Mouse (Mus musculus) stomach, postnatal 0 days (tissue): ENCODE data around the gene Gmeb1. TPM values are rescaled to one million over a fixed set of nuclear protein-coding genes. Genes with fewer than 3 reads are reported as not detected.
A peak's percentile ranks its signal among the peaks of the same experiment; 100 is the strongest.

Experiments used
- ATAC-seq: fragments of 200-750 bp; cut with Nextera tagmentation; 2 replicates; pipeline ENCODE4 v1.8.0; 2017; ENCODE audit not compliant: low FRiP score, low TSS enrichment
- DNase-seq: peaks from one replicate; pipeline ENCODE4 v3.0.0-alpha.2; 2016; ENCODE audit warnings: low spot score
- H3K27ac ChIP-seq: fragments of 300-500 bp; sonication (generic); replicated peaks from 2 replicates; pipeline ENCODE4 v1.5.1; 2014; ENCODE audit warnings: mild to moderate bottlenecking, control low read depth
- H3K27me3 ChIP-seq: fragments of 300-500 bp; sonication (generic); 2 replicates; pipeline ENCODE4 v1.6.1; 2014; ENCODE audit warnings: low read length; ENCODE audit not compliant: control insufficient read depth, insufficient read depth
- H3K36me3 ChIP-seq: fragments of 300-500 bp; sonication (generic); 2 replicates; pipeline ENCODE4 v1.6.1; 2014; ENCODE audit warnings: low read length, mixed read lengths; ENCODE audit not compliant: control insufficient read depth, insufficient read depth
- H3K4me1 ChIP-seq: fragments of 300-500 bp; sonication (generic); replicated peaks from 2 replicates; pipeline ENCODE4 v1.6.1; 2014; ENCODE audit warnings: antibody characterized with exemption; ENCODE audit not compliant: control insufficient read depth, insufficient read depth
- H3K4me2 ChIP-seq: fragments of 300-500 bp; sonication (generic); replicated peaks from 2 replicates; pipeline ENCODE4 v1.6.1; 2014; ENCODE audit warnings: low read depth, mild to moderate bottlenecking, control low read depth, moderate library complexity
- H3K4me3 ChIP-seq: fragments of 300-500 bp; sonication (generic); 2 replicates; pipeline ENCODE4 v1.5.1; 2014; ENCODE audit warnings: low read depth, low read length, control low read depth
- H3K9ac ChIP-seq: fragments of 300-500 bp; sonication (generic); 2 replicates; pipeline ENCODE4 v1.6.1; 2014; ENCODE audit warnings: mild to moderate bottlenecking, low read length, control low read depth, mixed read lengths
- H3K9me3 ChIP-seq: fragments of 300-500 bp; sonication (generic); 2 replicates; pipeline ENCODE4 v1.6.1; 2016; ENCODE audit warnings: low read length; ENCODE audit not compliant: control insufficient read depth
- CTCF ChIP-seq: IDR thresholded peaks from 2 replicates; pipeline ENCODE4 v1.5.1; 2016; ENCODE audit warnings: antibody characterized with exemption, low read depth, mild to moderate bottlenecking, moderate library complexity
- EP300 ChIP-seq: optimal IDR thresholded peaks from 2 replicates; pipeline ENCODE3; 2016; ENCODE audit warnings: antibody characterized with exemption
- WGBS: fragments of 180-500 bp; shearing (Covaris S2); extraction: QIAGEN DNeasy Blood & Tissue Kit; methylation state at CpG from one replicate; pipeline ENCODE4 v1.1.7; 2014; 5-methylcytosine and 5-hydroxymethylcytosine counted together
- polyA plus RNA-seq: library from polyadenylated mRNA; unstranded; fragments of >200 nt; fragmentation: Nextera tagmentation; extraction: Ambion mirVana; gene quantifications from 2 replicates; pipeline ENCODE4 v1.2.1, GENCODE M21; 2015

The Gmeb1 gene
- polyA plus RNA-seq, 1 experiment from 2014 or later = 11.4 TPM

DNA sequence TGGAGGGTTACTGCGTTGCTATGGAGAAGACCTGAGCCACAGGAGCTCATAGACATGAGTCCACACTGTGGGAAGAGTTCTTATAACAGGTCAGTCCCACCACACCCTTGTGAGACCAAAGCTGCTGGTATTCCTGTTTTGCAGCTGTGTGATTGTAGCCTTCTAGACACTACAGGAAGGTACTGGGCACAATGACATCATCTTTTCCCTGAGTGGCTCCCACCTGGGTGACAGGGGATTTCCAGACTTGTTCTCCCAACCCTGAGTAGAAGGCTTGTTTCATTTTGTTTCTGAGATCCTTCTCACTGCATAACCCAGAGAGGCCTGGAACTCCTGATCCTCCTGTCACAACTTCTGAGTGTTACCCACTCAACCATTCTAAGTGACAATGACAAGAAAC lies 38.4 kb upstream of the Gmeb1 start:
- DNase-seq = no peak
- peaks cover 3% of the 10 kb centered on the region; the same call in 1 of the 2 replicates for H3K4me1 ChIP-seq
- H3K27me3 ChIP-seq = no peaks in the 10 kb centered on the region
- no peak for ATAC-seq
- 77% methylated on average over 1 of the region's 1 CpGs for WGBS
- no peaks in the 10 kb centered on the region for H3K36me3 ChIP-seq
- H3K27ac ChIP-seq = no peak overlapping the region
- no peak overlapping the region for H3K4me3 ChIP-seq
- H3K9ac ChIP-seq = no peak overlapping the region
- no peak for TF ChIP-seq EP300
- TF ChIP-seq CTCF = no peak
- no peak overlapping the region for H3K4me2 ChIP-seq
- H3K9me3 ChIP-seq = no peaks in the 10 kb centered on the region

- WGBS = 44% methylated on average over 8 of the region's 8 CpGs
- DNase-seq = no peak
- H3K9ac ChIP-seq = no peak overlapping the region
- H3K9me3 ChIP-seq = no peaks in the 10 kb centered on the region
- peaks cover 7% of the 10 kb centered on the region; the same call in 1 of the 2 replicates for H3K36me3 ChIP-seq
- no peak overlapping the region for H3K4me2 ChIP-seq
- H3K27ac ChIP-seq = no peak overlapping the region
- ATAC-seq = no peak
- no peaks in the 10 kb centered on the region for H3K27me3 ChIP-seq
- H3K4me1 ChIP-seq = no peaks in the 10 kb centered on the region
- TF ChIP-seq CTCF (peak; percentile 30), EP300 (no peak)
- no peak overlapping the region for H3K4me3 ChIP-seq
These were observed 34.4 kb upstream of the Gmeb1 start for GRCm38 (mm10) chr4:132295696-132296390.

GRCm38 (mm10) chr4:132293682-132294240 lies 32.4 kb upstream of the Gmeb1 start:
- Histone ChIP-seq H3K27me3 (no peaks in the 10 kb centered on the region), H3K9ac (no peak overlapping the region), H3K9me3 (no peaks in the 10 kb centered on the region), H3K4me2 (no peak overlapping the region), H3K27ac (no peak overlapping the region), H3K36me3 (peaks cover 9% of the 10 kb centered on the region; the same call in 1 of the 2 replicates), H3K4me1 (no peaks in the 10 kb centered on the region), H3K4me3 (no peak overlapping the region)
- ATAC-seq = no peak
- DNase-seq = no peak
- TF ChIP-seq EP300 = no peak
- no peak for TF ChIP-seq CTCF
- WGBS = 77% methylated on average over 7 of the region's 7 CpGs

GRCm38 (mm10) chr4:132292988-132293387 lies 31.6 kb upstream of the Gmeb1 start:
- no peak overlapping the region for H3K4me2 ChIP-seq
- peaks cover 9% of the 10 kb centered on the region; the same call in 1 of the 2 replicates for H3K36me3 ChIP-seq
- H3K9ac ChIP-seq = no peak overlapping the region
- DNase-seq (peak; percentile 62), ATAC-seq (no peak)
- WGBS = 35% methylated on average over 3 of the region's 4 CpGs
- H3K27ac ChIP-seq = no peak overlapping the region
- H3K4me3 ChIP-seq = no peak overlapping the region
- H3K27me3 ChIP-seq = no peaks in the 10 kb centered on the region
- peak; percentile 80 for TF ChIP-seq CTCF
- TF ChIP-seq EP300 = no peak
- H3K9me3 ChIP-seq = no peaks in the 10 kb centered on the region
- H3K4me1 ChIP-seq = no peaks in the 10 kb centered on the region

- no peak for TF ChIP-seq EP300
- TF ChIP-seq CTCF = peak; percentile 56
- no peaks in the 10 kb centered on the region for H3K27me3 ChIP-seq
- peaks cover 9% of the 10 kb centered on the region; the same call in 1 of the 2 replicates for H3K36me3 ChIP-seq
- H3K4me3 ChIP-seq = no peak overlapping the region
- H3K4me2 ChIP-seq = no peak overlapping the region
- no peak overlapping the region for H3K27ac ChIP-seq
- no peak overlapping the region for H3K9ac ChIP-seq
- no peaks in the 10 kb centered on the region for H3K4me1 ChIP-seq
- no peaks in the 10 kb centered on the region for H3K9me3 ChIP-seq
- ATAC-seq = no peak
- DNase-seq = no peak
- 86% methylated on average over 12 of the region's 12 CpGs for WGBS
These were observed 30.4 kb upstream of the Gmeb1 start for GRCm38 (mm10) chr4:132291624-132292335.
